Mouse (Mus musculus): ENCODE measurements at regions not wholly inside any gene's neighbourhood (a gene's known extent, or its start where the extent isn't known, plus 50 kb on each side); places are given as distances from the start of the nearest gene placed in this dataset.

DNA sequence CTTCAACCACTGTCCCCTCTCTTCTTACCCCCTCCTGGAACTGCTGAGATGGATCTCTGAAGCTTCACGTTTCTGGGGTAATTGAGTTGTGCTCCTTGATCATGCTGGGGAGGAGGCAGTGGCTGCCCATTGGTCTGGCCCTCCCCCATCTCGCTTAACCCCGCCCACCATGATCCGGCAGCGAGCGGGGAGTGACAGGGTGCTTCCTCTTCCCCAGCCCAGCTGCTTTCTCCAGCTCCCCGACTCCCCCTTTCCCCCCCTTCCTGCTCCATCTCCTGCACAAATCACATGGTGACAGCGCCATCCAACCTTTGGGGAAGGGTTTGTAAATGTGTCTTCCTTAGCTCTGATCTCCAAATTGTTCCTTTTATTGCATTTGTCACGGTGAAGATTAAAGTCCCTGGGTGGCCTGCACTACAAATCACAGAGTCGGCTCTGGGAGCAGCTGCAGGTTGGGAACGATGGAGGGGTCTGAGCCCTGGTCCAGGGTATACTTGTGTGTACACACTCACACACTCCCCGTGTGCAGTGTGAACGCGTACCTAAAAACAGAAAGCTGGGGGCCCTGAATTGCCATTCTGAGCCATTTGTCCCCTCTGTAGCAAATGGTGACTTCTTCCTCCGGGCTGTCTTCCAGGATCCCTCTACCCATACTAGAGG is 52.5 kb upstream of the Btrc start:
- no peak for TF ChIP-seq GATA1 (IDR thresholded peaks at IDR 0.05; ENCODE audit: low read length)
- TF ChIP-seq TAL1 (IDR thresholded peaks at IDR 0.05; ENCODE audit: low read length): no peak
